Mouse (Mus musculus) small intestine, adult 2 months (tissue): ENCODE data around the gene Qrich2. TPM values are rescaled to one million over a fixed set of nuclear protein-coding genes. Genes with fewer than 3 reads are reported as not detected.
"Not testable (repeated sequence)": the region's sequence is repeated elsewhere in the genome, so short reads cannot be mapped to it uniquely, and the experiment has no call there.

ENCODE experiments used
- H3K27ac ChIP-seq: fragments of 200-500 bp; 2 replicates; pipeline ENCODE4 v1.5.1; 2012; ENCODE audit warnings: low read depth, low read length, control low read depth, inconsistent platforms; ENCODE audit not compliant: insufficient read depth
- H3K27me3 ChIP-seq: fragments of 200-500 bp; 2 replicates; pipeline ENCODE4 v1.6.1; 2012; ENCODE audit warnings: mild to moderate bottlenecking, moderate library complexity, low read length, inconsistent platforms; ENCODE audit not compliant: control insufficient read depth, insufficient read depth
- H3K36me3 ChIP-seq: fragments of 200-500 bp; 2 replicates; pipeline ENCODE4 v1.6.1; 2012; ENCODE audit warnings: mild to moderate bottlenecking, low read length, control low read depth, inconsistent platforms; ENCODE audit not compliant: control insufficient read depth, insufficient read depth
- H3K4me1 ChIP-seq: fragments of 200-500 bp; 2 replicates; pipeline ENCODE4 v1.6.1; 2012; ENCODE audit warnings: low read length, inconsistent platforms, mixed read lengths; ENCODE audit not compliant: control insufficient read depth, insufficient read depth, insufficient read length
- H3K4me3 ChIP-seq: fragments of 200-500 bp; 2 replicates; pipeline ENCODE4 v1.5.1; 2012; ENCODE audit warnings: low read depth, mild to moderate bottlenecking, control low read depth, inconsistent platforms, low read length, moderate library complexity
- CTCF ChIP-seq: fragments of 200-500 bp; IDR thresholded peaks from 2 replicates; pipeline ENCODE4 v1.5.1; 2012; ENCODE audit warnings: low read depth, mild to moderate bottlenecking, control low read depth, inconsistent platforms, low read length, moderate library complexity, mixed read lengths; ENCODE audit not compliant: insufficient replicate concordance, insufficient read length; ENCODE audit errors: extremely low read depth
- POLR2A ChIP-seq: fragments of 200-500 bp; IDR thresholded peaks from 2 replicates; pipeline ENCODE4 v1.6.1; 2012; ENCODE audit warnings: low read depth, mild to moderate bottlenecking, control low read depth, inconsistent platforms, low read length, moderate library complexity
- WGBS: fragments of 180-500 bp; shearing (Covaris S2); methylation state at CpG from one replicate; pipeline ENCODE4 v1.1.7; 2018; 5-methylcytosine and 5-hydroxymethylcytosine counted together
- polyA plus RNA-seq: library from polyadenylated mRNA; depleted of rRNA; stranded (reverse); fragments of >200 nt; gene quantifications from 2 replicates; pipeline ENCODE4 v1.2.3, GENCODE M21; 2012

Gene Qrich2
- polyA plus RNA-seq, 1 experiment: 0.13 TPM

- no peaks in the 10 kb centered on the region for H3K36me3 ChIP-seq
- no peak overlapping the region for H3K27ac ChIP-seq
- H3K4me3 ChIP-seq: no peak overlapping the region
- H3K4me1 ChIP-seq: peaks cover 13% of the 10 kb centered on the region
- 68% methylated on average over 4 of the region's 4 CpGs for WGBS
- no peak for TF ChIP-seq CTCF
- TF ChIP-seq POLR2A: no peak
- H3K27me3 ChIP-seq: no peaks in the 10 kb centered on the region
Measured at GRCm38 (mm10) chr11:116413631-116414022, 52.4 kb downstream of the Qrich2 start.

- Histone ChIP-seq H3K27ac (no peak within 1 kb of the TSS), H3K27me3 (no peaks in the 10 kb centered on the region), H3K4me1 (peaks cover 11% of the 10 kb centered on the region; the same call in 1 of the 2 replicates), H3K36me3 (no peaks in the 10 kb centered on the region), H3K4me3 (peak within 1 kb of the TSS; percentile 77)
- 3% methylated on average over 81 of the region's 82 CpGs for WGBS
- TF ChIP-seq CTCF (no peak), POLR2A (no peak)
Measured at GRCm38 (mm10) chr11:116412904-116413630, 53.0 kb downstream of the Qrich2 start, which contains the start of gene Rnf157. Rnf157 (minus strand) TSS chr11:116413032.

- H3K27ac ChIP-seq: no peak overlapping the region
- peak overlapping the region; percentile 77 for H3K4me3 ChIP-seq
- no peaks in the 10 kb centered on the region for H3K27me3 ChIP-seq
- TF ChIP-seq POLR2A (no peak; the same call in 1 of the 2 replicates), CTCF (no peak)
- H3K36me3 ChIP-seq: no peaks in the 10 kb centered on the region
- H3K4me1 ChIP-seq: peaks cover 11% of the 10 kb centered on the region; the same call in 1 of the 2 replicates
- WGBS: under 1% methylated on average over 65 of the region's 76 CpGs
Measured at GRCm38 (mm10) chr11:116412028-116412827, 53.8 kb downstream of the Qrich2 start.

- no peak overlapping the region for H3K4me3 ChIP-seq
- peaks cover 11% of the 10 kb centered on the region; the same call in 1 of the 2 replicates for H3K4me1 ChIP-seq
- no peak overlapping the region for H3K27ac ChIP-seq
- TF ChIP-seq POLR2A: no peak
- no peak for TF ChIP-seq CTCF
- no peaks in the 10 kb centered on the region for H3K36me3 ChIP-seq
- no peaks in the 10 kb centered on the region for H3K27me3 ChIP-seq
- 42% methylated on average over 6 of the region's 6 CpGs for WGBS
Measured at GRCm38 (mm10) chr11:116411582-116411981, 54.5 kb downstream of the Qrich2 start.

GRCm38 (mm10) chr11:116410415-116410814 is 55.6 kb downstream of the Qrich2 start:
- not testable (repeated sequence) for H3K27ac ChIP-seq, H3K4me1 ChIP-seq, H3K36me3 ChIP-seq, H3K27me3 ChIP-seq, H3K4me3 ChIP-seq
- 94% methylated on average over 4 of the region's 4 CpGs for WGBS

GRCm38 (mm10) chr11:116409008-116409407 is 57.0 kb downstream of the Qrich2 start:
- no peak for TF ChIP-seq CTCF
- TF ChIP-seq POLR2A: no peak
- H3K27ac ChIP-seq: no peak overlapping the region
- H3K4me3 ChIP-seq: no peak overlapping the region

GRCm38 (mm10) chr11:116406231-116406728 is 59.8 kb downstream of the Qrich2 start:
- Histone ChIP-seq H3K4me1 (no peaks in the 10 kb centered on the region), H3K27ac (0 out of 2 replicates have a peak overlapping the region, but pooled peaks have one; percentile 2), H3K4me3 (no peak overlapping the region), H3K27me3 (no peaks in the 10 kb centered on the region), H3K36me3 (no peaks in the 10 kb centered on the region)
- TF ChIP-seq POLR2A (no peak), CTCF (no peak)
- 87% methylated on average over 16 of the region's 16 CpGs for WGBS

More at GRCm38 (mm10) chr11:116409008-116409407, 57.0 kb downstream of the Qrich2 start:
- peaks cover 9% of the 10 kb centered on the region; the same call in 1 of the 2 replicates for H3K4me1 ChIP-seq
- no peaks in the 10 kb centered on the region for H3K36me3 ChIP-seq
- 92% methylated on average over 3 of the region's 3 CpGs for WGBS
- no peaks in the 10 kb centered on the region for H3K27me3 ChIP-seq
